Mouse (Mus musculus) erythroblast, embryonic 14.5 days (primary cell): ENCODE data around the gene Ube2e2.

Experiments used
- GATA1 ChIP-seq: IDR thresholded peaks from 2 replicates; pipeline ENCODE4 v1.6.1; 2012; ENCODE audit warnings: low read length, inconsistent platforms, mixed read lengths
- TAL1 ChIP-seq: IDR thresholded peaks from 3 replicates; pipeline ENCODE4 v1.6.1; 2012; ENCODE audit warnings: low read length, inconsistent platforms, mixed read lengths

GRCm38 (mm10) chr14:18669301-18669935, 224.6 kb downstream of the Ube2e2 start:
- TF ChIP-seq GATA1: no peak
- TF ChIP-seq TAL1: no peak
